Mouse (Mus musculus): Measurements from ENCODE around the gene Emp3. TPM values are rescaled to one million over a fixed set of nuclear protein-coding genes. Genes with fewer than 3 reads are reported as not detected.

Emp3 gene
- polyA plus RNA-seq, 1 experiment from 2014 or later, result 194 TPM

GRCm38 (mm10) chr7:45922928-45923761 is 1.9 kb upstream of the Emp3 start:
- WGBS, result under 1% methylated on average over 37 of the region's 37 CpGs
- H3K9ac ChIP-seq, result peak overlapping the region; percentile 26

GRCm38 (mm10) chr7:45921950-45922600 is 871 bp upstream of the Emp3 start:
- H3K4me3 ChIP-seq (replicated peaks), result 0 out of 2 replicates have a peak overlapping the region, but pooled peaks have one; percentile 50
- H3K36me3 ChIP-seq, result no peaks in the 10 kb centered on the region
- no peak overlapping the region; the same call in 1 of the 2 replicates for H3K9ac ChIP-seq
- H3K4me1 ChIP-seq, result peaks cover 69% of the 10 kb centered on the region
- 78% methylated on average over 12 of the region's 12 CpGs for WGBS
- no peaks in the 10 kb centered on the region for H3K9me3 ChIP-seq (replicated peaks)
- H3K4me2 ChIP-seq, result peak overlapping the region; percentile 73; the same call in 1 of the 2 replicates
- no peaks in the 10 kb centered on the region for H3K27me3 ChIP-seq
- peak overlapping the region; percentile 98 for H3K27ac ChIP-seq
- no peak for ATAC-seq (replicated peaks; ENCODE audit: low FRiP score)

More at GRCm38 (mm10) chr7:45922928-45923761, 1.9 kb upstream of the Emp3 start:
- H3K27ac ChIP-seq, result peak overlapping the region; percentile 98
- H3K4me3 ChIP-seq (replicated peaks), result peak overlapping the region; percentile 50
- ATAC-seq (replicated peaks; ENCODE audit: low FRiP score), result peak; percentile 93
- H3K4me1 ChIP-seq, result peaks cover 59% of the 10 kb centered on the region
- no peaks in the 10 kb centered on the region for H3K27me3 ChIP-seq
- no peaks in the 10 kb centered on the region for H3K9me3 ChIP-seq (replicated peaks)
- no peaks in the 10 kb centered on the region for H3K36me3 ChIP-seq
- peak overlapping the region; percentile 73 for H3K4me2 ChIP-seq

- H3K9me3 ChIP-seq (replicated peaks), result no peaks in the 10 kb centered on the region
- peak overlapping the region; percentile 43 for H3K9ac ChIP-seq
These were observed 492 bp downstream of the Emp3 start for GRCm38 (mm10) chr7:45920583-45921241.

DNA sequence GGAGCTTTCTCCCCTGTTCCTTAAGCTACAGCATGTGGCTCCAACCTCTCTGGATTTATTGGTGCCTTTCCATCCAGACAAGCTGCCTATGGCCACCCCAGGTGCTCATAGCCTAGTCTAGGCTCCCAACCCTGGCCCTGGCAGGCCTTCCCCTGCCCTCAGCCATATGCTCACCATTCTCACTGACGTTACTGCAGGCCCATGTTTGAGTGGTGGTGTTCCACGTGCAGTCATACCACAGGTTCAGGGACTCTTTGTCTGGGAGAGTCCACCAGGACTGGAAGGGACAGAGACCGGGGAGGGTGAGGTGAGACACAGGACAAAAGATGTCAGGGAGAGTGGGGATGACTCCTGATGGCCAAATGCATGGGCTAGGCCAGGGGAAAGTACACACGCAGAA is 1.4 kb downstream of the Emp3 start:
- no peaks in the 10 kb centered on the region for H3K9me3 ChIP-seq (replicated peaks)
- peak overlapping the region; percentile 47 for H3K4me3 ChIP-seq (replicated peaks)
- peak overlapping the region; percentile 57 for H3K4me2 ChIP-seq
- H3K9ac ChIP-seq, result peak overlapping the region; percentile 43
- no peaks in the 10 kb centered on the region for H3K36me3 ChIP-seq
- H3K27ac ChIP-seq, result peak overlapping the region; percentile 98
- ATAC-seq (replicated peaks; ENCODE audit: low FRiP score), result no peak
- peaks cover 89% of the 10 kb centered on the region for H3K4me1 ChIP-seq
- 66% methylated on average over 4 of the region's 4 CpGs for WGBS
- H3K27me3 ChIP-seq, result no peaks in the 10 kb centered on the region

More at GRCm38 (mm10) chr7:45920583-45921241, 492 bp downstream of the Emp3 start:
- Histone ChIP-seq H3K27ac (peak overlapping the region; percentile 98), H3K4me3 (replicated peaks) (peak overlapping the region; percentile 47), H3K4me1 (peaks cover 83% of the 10 kb centered on the region), H3K4me2 (peak overlapping the region; percentile 57), H3K27me3 (no peaks in the 10 kb centered on the region), H3K36me3 (no peaks in the 10 kb centered on the region)
- 23% methylated on average over 9 of the region's 9 CpGs for WGBS
- no peak for ATAC-seq (replicated peaks; ENCODE audit: low FRiP score)

DNA sequence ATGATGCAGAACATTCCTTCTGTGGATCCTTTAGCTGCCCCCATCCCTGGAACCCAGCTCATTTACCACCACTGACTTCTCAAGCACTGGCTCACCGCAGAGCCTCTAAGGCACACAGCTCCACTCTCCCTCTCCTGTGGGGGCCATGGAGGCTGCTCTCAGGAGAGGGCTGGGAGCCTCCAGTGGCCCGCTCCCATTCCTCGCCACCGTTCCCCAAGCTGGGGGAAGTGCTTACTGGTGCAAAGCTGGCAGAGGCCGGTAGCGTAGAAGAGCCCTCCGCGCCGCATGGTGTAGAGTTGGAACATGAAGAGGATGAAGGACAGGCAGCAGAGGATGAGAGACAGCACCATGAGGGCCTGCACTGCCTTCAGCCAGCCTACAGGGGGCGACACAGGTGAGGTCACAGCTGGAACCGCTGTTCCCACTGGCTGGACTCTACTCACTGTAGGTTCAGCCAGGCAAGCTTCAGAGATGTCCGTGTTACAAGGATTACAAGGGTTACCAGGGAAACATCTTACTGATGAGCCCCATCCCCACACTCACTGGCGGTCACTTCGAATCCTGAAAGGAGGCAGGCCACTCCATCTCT is 2.0 kb downstream of the Emp3 start:
- Histone ChIP-seq H3K4me3 (replicated peaks) (peak overlapping the region; percentile 47), H3K27me3 (no peaks in the 10 kb centered on the region), H3K9ac (no peak overlapping the region), H3K9me3 (replicated peaks) (no peaks in the 10 kb centered on the region), H3K4me1 (peaks cover 86% of the 10 kb centered on the region), H3K36me3 (no peaks in the 10 kb centered on the region), H3K4me2 (peak overlapping the region; percentile 57), H3K27ac (peak overlapping the region; percentile 98)
- 70% methylated on average over 14 of the region's 14 CpGs for WGBS
- ATAC-seq (replicated peaks; ENCODE audit: low FRiP score), result no peak

DNA sequence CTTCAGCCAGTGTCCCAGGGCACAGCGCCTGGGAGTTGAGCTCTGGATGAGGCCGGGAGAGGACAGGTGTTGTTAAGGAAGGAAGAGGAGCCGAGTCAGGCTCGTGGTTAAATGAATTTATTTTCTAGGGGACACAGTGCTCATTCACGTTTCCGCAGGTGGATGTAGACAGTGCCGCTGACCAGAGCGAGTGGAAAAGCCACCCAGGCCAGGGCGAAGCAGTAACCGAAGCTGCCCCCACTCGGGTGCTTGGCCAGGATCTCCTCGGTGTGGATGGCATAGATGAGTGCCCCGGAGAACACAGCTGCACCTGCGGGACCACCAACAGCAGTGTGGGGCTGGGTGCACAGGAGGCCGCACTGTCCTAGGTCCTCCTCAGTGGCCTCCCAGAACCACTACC is 3.3 kb downstream of the Emp3 start:
- H3K9me3 ChIP-seq (replicated peaks), result no peaks in the 10 kb centered on the region
- ATAC-seq (replicated peaks; ENCODE audit: low FRiP score), result no peak
- no peak overlapping the region for H3K9ac ChIP-seq
- no peaks in the 10 kb centered on the region for H3K27me3 ChIP-seq
- H3K4me3 ChIP-seq (replicated peaks), result no peak overlapping the region
- peak overlapping the region; percentile 56 for H3K4me2 ChIP-seq
- no peaks in the 10 kb centered on the region for H3K36me3 ChIP-seq
- WGBS, result 73% methylated on average over 15 of the region's 15 CpGs
- H3K4me1 ChIP-seq, result peaks cover 79% of the 10 kb centered on the region
- H3K27ac ChIP-seq, result peak overlapping the region; percentile 93

- no peaks in the 10 kb centered on the region for H3K9me3 ChIP-seq (replicated peaks)
- no peaks in the 10 kb centered on the region for H3K27me3 ChIP-seq
- ATAC-seq (replicated peaks; ENCODE audit: low FRiP score), result peak; percentile 33
- WGBS, result 10% methylated on average over 13 of the region's 13 CpGs
- peak overlapping the region; percentile 32 for H3K4me3 ChIP-seq (replicated peaks)
- peaks cover 71% of the 10 kb centered on the region for H3K4me1 ChIP-seq
- H3K27ac ChIP-seq, result peak overlapping the region; percentile 93
- H3K4me2 ChIP-seq, result peak overlapping the region; percentile 56
- peak overlapping the region; percentile 6; the same call in 1 of the 2 replicates for H3K9ac ChIP-seq
- no peaks in the 10 kb centered on the region for H3K36me3 ChIP-seq
These were observed 4.0 kb downstream of the Emp3 start for GRCm38 (mm10) chr7:45917004-45917704.

DNA sequence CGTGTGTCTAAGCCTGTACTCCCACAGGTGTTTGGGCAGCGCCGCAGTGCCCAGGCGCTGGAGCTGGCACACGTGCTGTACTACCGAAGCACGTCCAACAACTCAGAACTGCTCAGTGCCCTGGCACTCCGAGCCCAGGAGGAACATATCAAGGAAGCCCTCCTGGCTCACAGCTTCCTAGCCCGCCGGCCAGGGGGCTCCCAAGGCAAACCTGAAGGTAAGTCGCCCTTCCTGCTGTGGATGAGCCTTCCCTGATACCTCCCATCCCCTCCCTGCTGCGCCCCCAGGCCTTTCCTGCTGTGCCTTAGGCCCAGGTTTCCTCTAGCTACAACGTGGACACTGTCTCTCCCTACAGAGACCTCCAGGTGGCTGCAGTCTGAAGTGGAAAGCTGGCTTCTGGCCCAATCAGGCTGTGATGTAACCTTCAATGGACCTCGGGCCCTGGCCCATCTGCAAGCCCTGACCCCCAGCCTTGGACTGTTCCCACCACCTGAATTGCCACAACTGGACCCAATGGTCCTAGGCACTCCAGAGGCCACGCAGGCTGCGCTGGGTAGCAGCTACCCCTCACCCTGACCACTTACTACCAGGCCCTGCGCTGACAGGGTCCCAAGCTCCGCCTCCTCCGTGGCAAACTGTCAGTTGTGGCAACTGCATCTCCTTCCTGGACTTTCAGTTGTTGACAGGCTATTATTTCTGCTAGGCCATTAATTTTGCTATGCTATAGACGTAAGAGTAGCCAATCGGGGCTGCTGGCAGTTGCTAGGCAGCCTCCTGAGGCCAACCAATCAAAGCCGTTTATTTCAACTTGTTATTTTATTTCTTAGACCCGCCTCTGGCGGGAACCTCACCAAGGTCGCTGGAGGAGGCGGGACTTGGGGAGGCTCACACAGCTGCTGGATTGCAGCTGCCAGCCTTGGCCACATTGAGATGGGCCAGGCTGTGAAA is 4.9 kb downstream of the Emp3 start:
- 34% methylated on average over 26 of the region's 26 CpGs for WGBS
- peak; percentile 78 for ATAC-seq (replicated peaks; ENCODE audit: low FRiP score)
- Histone ChIP-seq H3K27me3 (no peaks in the 10 kb centered on the region), H3K9ac (peak overlapping the region; percentile 29), H3K4me1 (peaks cover 63% of the 10 kb centered on the region), H3K4me3 (replicated peaks) (peak overlapping the region; percentile 32), H3K27ac (peak overlapping the region; percentile 93), H3K9me3 (replicated peaks) (no peaks in the 10 kb centered on the region), H3K4me2 (peak overlapping the region; percentile 56), H3K36me3 (no peaks in the 10 kb centered on the region)

GRCm38 (mm10) chr7:45915011-45915410 is 6.2 kb downstream of the Emp3 start:
- H3K27me3 ChIP-seq, result no peaks in the 10 kb centered on the region
- ATAC-seq (replicated peaks; ENCODE audit: low FRiP score), result no peak
- H3K4me3 ChIP-seq (replicated peaks), result no peak overlapping the region
- H3K4me1 ChIP-seq, result peaks cover 50% of the 10 kb centered on the region
- WGBS, result 87% methylated on average over 5 of the region's 5 CpGs
- no peak overlapping the region for H3K4me2 ChIP-seq
- H3K9ac ChIP-seq, result no peak overlapping the region
- H3K27ac ChIP-seq, result no peak overlapping the region
- no peaks in the 10 kb centered on the region for H3K9me3 ChIP-seq (replicated peaks)
- H3K36me3 ChIP-seq, result peaks cover 7% of the 10 kb centered on the region

GRCm38 (mm10) chr7:45914067-45914466 is 7.1 kb downstream of the Emp3 start:
- Histone ChIP-seq H3K4me3 (replicated peaks) (no peak overlapping the region), H3K36me3 (peaks cover 16% of the 10 kb centered on the region), H3K9ac (no peak overlapping the region), H3K9me3 (replicated peaks) (no peaks in the 10 kb centered on the region), H3K27ac (no peak overlapping the region), H3K4me2 (no peak overlapping the region), H3K27me3 (no peaks in the 10 kb centered on the region), H3K4me1 (peaks cover 40% of the 10 kb centered on the region)
- 89% methylated on average over 6 of the region's 6 CpGs for WGBS
- no peak for ATAC-seq (replicated peaks; ENCODE audit: low FRiP score)
